Mouse (Mus musculus): ENCODE results near the gene Clns1a.
A peak's percentile ranks its signal among the peaks of the same experiment; 100 is the strongest.

Gene Clns1a

GRCm38 (mm10) chr7:97719078-97719477, 22.6 kb downstream of the Clns1a start:
- no peak for DNase-seq (ENCODE audit: low read depth, low spot score)
- Histone ChIP-seq H3K36me3 (ENCODE audit: control insufficient read depth, insufficient read depth, low read length, poor library complexity, severe bottlenecking) (peaks cover 20% of the 10 kb centered on the region), H3K27me3 (ENCODE audit: control insufficient read depth, insufficient read depth, low read length, poor library complexity, severe bottlenecking) (no peaks in the 10 kb centered on the region)

DNA sequence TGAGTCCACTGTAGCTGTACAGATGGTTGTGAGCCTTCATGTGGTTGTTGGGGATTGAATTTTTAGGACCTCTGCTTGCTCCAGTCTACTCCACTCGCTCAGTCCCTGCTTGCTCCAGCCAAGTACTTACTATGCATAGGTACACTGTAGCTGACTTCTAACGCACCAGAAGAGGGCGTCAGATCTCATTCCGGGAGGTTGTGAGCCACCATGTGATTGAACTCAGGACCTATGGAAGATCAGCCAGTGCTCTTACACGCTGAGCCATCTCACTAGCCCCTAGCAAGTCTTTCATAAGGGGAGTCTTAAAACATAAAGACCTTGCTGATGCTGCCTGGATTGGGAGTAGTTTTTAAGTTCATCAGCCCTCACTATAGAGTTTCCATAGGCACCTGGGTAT, 23.7 kb downstream of the Clns1a start:
- DNase-seq (ENCODE audit: low read depth, low spot score), result no peak
- no peaks in the 10 kb centered on the region for H3K27me3 ChIP-seq (ENCODE audit: control insufficient read depth, insufficient read depth, low read length, poor library complexity, severe bottlenecking)
- peaks cover 13% of the 10 kb centered on the region; the same call in 1 of the 2 replicates for H3K36me3 ChIP-seq (ENCODE audit: control insufficient read depth, insufficient read depth, low read length, poor library complexity, severe bottlenecking)

- H3K36me3 ChIP-seq (ENCODE audit: control insufficient read depth, insufficient read depth, low read length, poor library complexity, severe bottlenecking), result peaks cover 11% of the 10 kb centered on the region; the same call in 1 of the 2 replicates
- no peak for DNase-seq (ENCODE audit: low read depth, low spot score)
- no peaks in the 10 kb centered on the region for H3K27me3 ChIP-seq (ENCODE audit: control insufficient read depth, insufficient read depth, low read length, poor library complexity, severe bottlenecking)
These were observed 26.0 kb downstream of the Clns1a start for GRCm38 (mm10) chr7:97722278-97722918.

DNA sequence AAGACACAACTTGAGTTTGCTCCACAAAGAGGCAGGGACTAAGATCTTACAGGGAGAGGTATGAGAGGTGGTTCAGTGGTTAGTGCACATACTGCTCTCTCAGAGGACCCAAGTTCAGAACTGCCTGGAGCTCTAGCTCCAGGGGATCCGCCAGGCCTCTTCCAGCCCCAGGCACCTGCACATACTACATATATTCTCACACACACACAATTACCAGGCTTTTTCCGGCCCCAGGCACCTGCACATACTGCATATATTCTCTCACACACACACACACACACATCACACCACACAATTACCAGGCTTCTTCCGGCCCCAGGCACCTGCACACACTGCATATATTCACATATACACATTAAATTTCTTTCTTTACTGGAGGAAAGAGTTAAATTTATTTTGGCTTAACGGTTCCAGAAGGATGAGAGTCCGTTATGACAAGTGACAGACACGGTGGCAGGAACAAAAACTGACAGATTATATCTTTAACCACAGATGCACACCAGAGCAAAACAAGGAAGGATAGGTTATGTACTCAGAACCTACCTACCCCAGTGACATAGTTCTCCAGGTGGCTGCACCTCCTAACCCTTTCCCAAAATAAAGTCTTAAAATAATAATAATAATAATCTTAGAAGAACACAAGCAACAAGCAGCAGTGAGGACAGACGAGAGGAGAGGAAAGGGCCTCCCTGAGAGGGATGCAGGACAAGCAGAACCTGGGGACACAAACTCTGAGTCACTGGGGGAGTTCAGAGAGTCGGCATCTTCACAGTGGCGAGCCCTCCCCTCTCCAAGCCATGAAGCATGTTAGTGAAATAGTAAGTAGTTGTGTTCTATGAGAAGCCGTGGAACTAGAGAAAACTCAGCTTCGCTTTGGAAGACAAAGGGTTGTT, 27.5 kb downstream of the Clns1a start:
- Histone ChIP-seq H3K36me3 (ENCODE audit: control insufficient read depth, insufficient read depth, low read length, poor library complexity, severe bottlenecking) (peaks cover 8% of the 10 kb centered on the region; the same call in 1 of the 2 replicates), H3K27me3 (ENCODE audit: control insufficient read depth, insufficient read depth, low read length, poor library complexity, severe bottlenecking) (no peaks in the 10 kb centered on the region)
- no peak for DNase-seq (ENCODE audit: low read depth, low spot score)

- Histone ChIP-seq H3K27me3 (ENCODE audit: control insufficient read depth, insufficient read depth, low read length, poor library complexity, severe bottlenecking) (no peaks in the 10 kb centered on the region), H3K36me3 (ENCODE audit: control insufficient read depth, insufficient read depth, low read length, poor library complexity, severe bottlenecking) (peaks cover 2% of the 10 kb centered on the region; the same call in 1 of the 2 replicates)
- DNase-seq (ENCODE audit: low read depth, low spot score), result no peak
These were observed 29.0 kb downstream of the Clns1a start for GRCm38 (mm10) chr7:97725401-97725800.

DNA sequence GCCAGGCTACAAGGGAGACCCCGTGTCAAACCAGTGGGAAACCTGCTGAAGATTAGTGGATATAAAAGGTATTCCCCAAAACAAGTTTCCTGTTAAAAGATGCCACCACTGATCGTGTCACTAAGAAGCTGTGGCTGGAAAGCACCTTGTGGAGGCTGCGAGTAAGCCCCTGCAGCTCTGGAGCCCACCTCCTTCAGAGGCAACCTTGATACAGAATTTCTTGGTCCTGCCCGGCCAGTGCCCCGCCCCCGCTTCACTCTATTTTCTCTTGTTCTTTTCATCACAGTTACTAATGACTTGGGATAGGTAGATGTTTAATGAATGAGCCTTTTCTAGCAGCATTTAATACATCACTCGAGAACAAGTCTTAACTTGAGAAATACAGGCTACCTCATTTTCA, 29.6 kb downstream of the Clns1a start:
- Histone ChIP-seq H3K27me3 (ENCODE audit: control insufficient read depth, insufficient read depth, low read length, poor library complexity, severe bottlenecking) (no peaks in the 10 kb centered on the region), H3K36me3 (ENCODE audit: control insufficient read depth, insufficient read depth, low read length, poor library complexity, severe bottlenecking) (0 out of 2 replicates have a peak, but pooled peaks cover 2% of the 10 kb centered on the region)
- DNase-seq (ENCODE audit: low read depth, low spot score), result no peak

- DNase-seq (ENCODE audit: low read depth, low spot score), result no peak
- H3K27me3 ChIP-seq (ENCODE audit: control insufficient read depth, insufficient read depth, low read length, poor library complexity, severe bottlenecking), result no peaks in the 10 kb centered on the region
- 0 out of 2 replicates have a peak, but pooled peaks cover 2% of the 10 kb centered on the region for H3K36me3 ChIP-seq (ENCODE audit: control insufficient read depth, insufficient read depth, low read length, poor library complexity, severe bottlenecking)
These were observed 30.3 kb downstream of the Clns1a start for GRCm38 (mm10) chr7:97726778-97727177.

DNA sequence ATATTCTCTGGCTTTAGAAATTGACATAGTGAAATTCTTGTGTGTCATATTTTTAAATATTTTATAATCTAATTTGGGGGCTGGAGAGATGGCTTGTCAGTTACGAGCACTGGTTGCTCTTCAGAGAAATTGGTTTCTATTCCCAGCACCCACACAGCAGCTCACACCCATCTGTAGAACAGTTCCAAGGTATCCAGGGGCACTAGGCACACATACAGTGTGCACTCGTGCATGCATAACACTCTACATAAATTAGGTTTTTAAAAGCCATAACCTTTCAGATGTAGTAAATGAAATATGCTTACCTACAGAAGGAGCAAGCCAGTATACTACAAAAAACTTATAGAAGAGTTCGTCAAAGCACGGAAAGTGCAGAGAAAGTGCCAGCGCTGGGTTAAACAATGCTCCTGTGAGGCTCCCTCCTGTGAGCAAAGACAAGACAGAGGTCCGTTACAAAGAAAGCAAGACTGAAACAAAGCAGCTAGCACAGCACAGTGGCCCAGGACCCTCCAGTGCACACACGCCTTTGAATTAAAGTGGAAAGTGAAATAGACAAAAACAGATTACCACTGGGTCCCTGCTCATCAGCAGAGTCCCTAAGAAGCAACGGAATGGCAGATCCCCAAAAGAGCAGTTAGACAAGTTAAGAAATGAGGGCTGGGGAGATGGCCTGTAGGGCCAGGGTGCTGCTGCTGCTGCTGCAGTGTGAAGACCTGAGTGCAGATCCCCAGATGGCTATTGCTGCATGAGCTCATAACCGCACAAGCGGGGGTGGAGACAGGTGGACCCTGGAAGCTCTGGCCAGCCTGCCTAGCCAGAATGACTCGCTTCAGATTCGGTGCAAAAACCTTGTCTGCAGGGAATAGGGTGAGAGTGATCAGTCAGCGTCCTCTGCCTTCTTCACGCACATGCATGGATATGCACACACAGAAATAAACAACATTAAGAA, 32.5 kb downstream of the Clns1a start:
- H3K27me3 ChIP-seq (ENCODE audit: control insufficient read depth, insufficient read depth, low read length, poor library complexity, severe bottlenecking), result no peaks in the 10 kb centered on the region
- no peak for DNase-seq (ENCODE audit: low read depth, low spot score)
- no peaks in the 10 kb centered on the region for H3K36me3 ChIP-seq (ENCODE audit: control insufficient read depth, insufficient read depth, low read length, poor library complexity, severe bottlenecking)

DNA sequence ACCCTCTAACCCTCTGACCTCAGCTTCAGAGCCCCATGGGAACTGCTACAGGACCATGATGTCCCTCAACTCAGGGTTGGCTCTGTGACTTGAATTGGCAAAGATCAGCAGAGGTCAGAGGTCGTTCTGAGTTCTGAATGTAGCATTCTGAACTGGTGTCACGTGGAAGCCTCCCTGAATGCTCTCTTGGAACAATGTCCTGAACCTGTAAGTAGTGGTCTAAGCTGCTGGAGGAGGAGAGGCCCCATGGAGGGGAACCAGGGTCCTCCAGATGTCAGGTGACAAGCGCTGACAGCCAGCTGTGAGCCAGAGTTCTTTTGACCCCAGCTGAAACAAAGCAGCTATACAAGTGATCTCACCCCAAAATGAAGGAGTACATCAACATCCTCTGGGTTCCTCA, 34.0 kb downstream of the Clns1a start:
- Histone ChIP-seq H3K27me3 (ENCODE audit: control insufficient read depth, insufficient read depth, low read length, poor library complexity, severe bottlenecking) (no peaks in the 10 kb centered on the region), H3K36me3 (ENCODE audit: control insufficient read depth, insufficient read depth, low read length, poor library complexity, severe bottlenecking) (no peaks in the 10 kb centered on the region)
- no peak for DNase-seq (ENCODE audit: low read depth, low spot score)

- no peak for DNase-seq (ENCODE audit: low read depth, low spot score)
- Histone ChIP-seq H3K27me3 (ENCODE audit: control insufficient read depth, insufficient read depth, low read length, poor library complexity, severe bottlenecking) (no peaks in the 10 kb centered on the region), H3K36me3 (ENCODE audit: control insufficient read depth, insufficient read depth, low read length, poor library complexity, severe bottlenecking) (no peaks in the 10 kb centered on the region)
These were observed 37.2 kb downstream of the Clns1a start for GRCm38 (mm10) chr7:97733606-97734005.

DNA sequence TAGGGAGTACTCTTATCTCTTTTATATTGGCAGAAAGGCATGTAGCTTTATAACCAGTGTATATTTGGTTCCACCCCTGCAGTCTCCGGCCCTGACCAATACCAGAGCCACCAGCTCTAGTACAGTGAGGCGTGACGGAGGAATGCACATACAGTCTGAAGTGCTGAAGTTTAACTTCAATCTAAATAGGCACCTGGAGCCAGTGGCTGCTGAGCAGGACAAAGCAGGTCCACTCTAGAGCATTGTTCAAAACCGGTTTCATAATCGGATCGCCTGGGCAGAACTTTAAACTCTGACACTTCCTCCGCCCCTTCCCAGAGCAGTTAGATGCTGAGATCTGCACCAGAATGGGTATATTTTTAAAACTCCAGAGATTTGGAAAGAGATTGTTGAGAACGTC, 38.6 kb downstream of the Clns1a start:
- no peak for DNase-seq (ENCODE audit: low read depth, low spot score)
- Histone ChIP-seq H3K27me3 (ENCODE audit: control insufficient read depth, insufficient read depth, low read length, poor library complexity, severe bottlenecking) (no peaks in the 10 kb centered on the region), H3K36me3 (ENCODE audit: control insufficient read depth, insufficient read depth, low read length, poor library complexity, severe bottlenecking) (no peaks in the 10 kb centered on the region)

- no peak for DNase-seq (ENCODE audit: low read depth, low spot score)
- Histone ChIP-seq H3K36me3 (ENCODE audit: control insufficient read depth, insufficient read depth, low read length, poor library complexity, severe bottlenecking) (no peaks in the 10 kb centered on the region), H3K27me3 (ENCODE audit: control insufficient read depth, insufficient read depth, low read length, poor library complexity, severe bottlenecking) (no peaks in the 10 kb centered on the region)
These were observed 39.5 kb downstream of the Clns1a start for GRCm38 (mm10) chr7:97735886-97736420.

DNA sequence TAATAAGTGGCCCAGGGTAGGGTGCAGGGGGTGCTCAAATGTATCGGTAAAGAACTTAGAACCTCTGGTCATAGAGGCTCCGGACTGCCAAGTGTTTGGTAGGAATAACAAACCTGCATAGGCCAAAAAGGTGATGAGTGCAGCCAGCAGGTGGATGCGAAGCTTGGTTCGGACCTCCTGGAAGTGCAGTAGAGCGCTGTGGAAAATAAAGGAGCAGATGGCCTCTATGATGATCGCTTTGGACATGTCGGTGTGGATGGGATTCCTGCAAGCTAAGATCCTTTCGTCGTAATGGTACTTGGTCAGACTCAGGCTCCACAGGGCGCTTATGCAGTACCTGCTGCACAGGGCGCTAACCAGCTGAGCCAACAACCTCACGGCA, 40.8 kb downstream of the Clns1a start:
- no peak for DNase-seq (ENCODE audit: low read depth, low spot score)
- Histone ChIP-seq H3K36me3 (ENCODE audit: control insufficient read depth, insufficient read depth, low read length, poor library complexity, severe bottlenecking) (no peaks in the 10 kb centered on the region), H3K27me3 (ENCODE audit: control insufficient read depth, insufficient read depth, low read length, poor library complexity, severe bottlenecking) (no peaks in the 10 kb centered on the region)

GRCm38 (mm10) chr7:97737638-97738456, 41.4 kb downstream of the Clns1a start, which contains the start of gene Aqp11:
TSS of gene Aqp11 (minus strand) at chr7:97738289.
- no peaks in the 10 kb centered on the region for H3K27me3 ChIP-seq (ENCODE audit: control insufficient read depth, insufficient read depth, low read length, poor library complexity, severe bottlenecking)
- no peaks in the 10 kb centered on the region for H3K36me3 ChIP-seq (ENCODE audit: control insufficient read depth, insufficient read depth, low read length, poor library complexity, severe bottlenecking)

More at GRCm38 (mm10) chr7:97737638-97738456, 41.4 kb downstream of the Clns1a start, which contains the start of gene Aqp11:
- DNase-seq (ENCODE audit: low read depth, low spot score), result peak; percentile 71

Data from splenic B cell, adult 2 months (primary cell).